Mouse (Mus musculus): ENCODE data around the gene Nop58. TPM values are rescaled to one million over a fixed set of nuclear protein-coding genes. Genes with fewer than 3 reads are reported as not detected.
A peak's percentile ranks its signal among the peaks of the same experiment; 100 is the strongest.
"Not testable (repeated sequence)": the region's sequence is repeated elsewhere in the genome, so short reads cannot be mapped to it uniquely, and the experiment has no call there.

Nop58 gene
- total RNA-seq, 2 experiments from 2014 or later: 65.7 to 69.7 TPM

GRCm38 (mm10) chr1:59734076-59734475 is 49.3 kb downstream of the Nop58 start:
- H3K4me3 ChIP-seq: no peak overlapping the region
- no peak for TF ChIP-seq CTCF (conservative IDR thresholded peaks at IDR 0.05)
- no peak overlapping the region for H3K27ac ChIP-seq
- peak in 1 of 2 experiments; percentile 5 for DNase-seq (ENCODE audit: low spot score in 2 of 2)

GRCm38 (mm10) chr1:59738768-59739414 is 54.1 kb downstream of the Nop58 start:
- H3K4me3 ChIP-seq: no peak overlapping the region
- no peak overlapping the region for H3K27ac ChIP-seq
- DNase-seq (ENCODE audit: low spot score in 2 of 2): no peak
- no peak for TF ChIP-seq CTCF (conservative IDR thresholded peaks at IDR 0.05)

DNA sequence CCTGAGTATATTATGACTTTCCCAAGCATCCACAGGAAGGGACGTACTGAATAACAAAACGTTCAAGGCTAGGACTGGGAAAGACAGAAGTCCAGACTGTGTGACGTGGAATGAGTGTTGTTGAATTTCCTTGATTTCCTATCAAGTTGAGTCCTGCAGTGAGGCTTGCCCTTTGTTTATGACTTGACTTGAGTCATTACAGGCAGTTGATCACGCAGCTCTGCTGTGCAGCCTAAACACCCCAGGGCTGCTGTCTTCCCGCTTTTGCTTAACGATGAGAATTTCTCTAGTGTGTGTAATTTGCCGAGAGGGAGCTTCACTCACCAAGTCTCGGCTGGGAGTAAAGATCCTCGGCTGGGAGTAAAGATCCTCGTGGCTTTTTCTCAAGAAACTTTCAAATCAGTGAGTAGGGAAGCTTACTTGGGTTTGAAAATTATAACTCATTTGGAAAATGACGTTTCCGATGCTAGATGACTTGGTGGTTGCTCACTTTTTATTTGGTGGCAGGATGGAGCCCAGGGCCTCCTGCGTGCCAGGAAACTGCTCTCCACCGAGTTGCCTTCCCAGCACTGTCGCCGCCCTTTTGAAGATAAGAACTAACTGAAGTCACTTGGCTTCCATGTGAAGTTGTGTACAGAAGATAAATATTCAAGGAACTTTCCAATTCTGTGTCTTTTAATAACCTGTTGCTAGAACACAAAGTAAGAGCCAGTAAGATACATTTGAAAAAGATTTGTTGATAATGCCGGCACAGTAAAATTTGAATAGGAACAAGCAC is 55.0 kb downstream of the Nop58 start:
- DNase-seq (ENCODE audit: low spot score in 2 of 2): no peak

DNA sequence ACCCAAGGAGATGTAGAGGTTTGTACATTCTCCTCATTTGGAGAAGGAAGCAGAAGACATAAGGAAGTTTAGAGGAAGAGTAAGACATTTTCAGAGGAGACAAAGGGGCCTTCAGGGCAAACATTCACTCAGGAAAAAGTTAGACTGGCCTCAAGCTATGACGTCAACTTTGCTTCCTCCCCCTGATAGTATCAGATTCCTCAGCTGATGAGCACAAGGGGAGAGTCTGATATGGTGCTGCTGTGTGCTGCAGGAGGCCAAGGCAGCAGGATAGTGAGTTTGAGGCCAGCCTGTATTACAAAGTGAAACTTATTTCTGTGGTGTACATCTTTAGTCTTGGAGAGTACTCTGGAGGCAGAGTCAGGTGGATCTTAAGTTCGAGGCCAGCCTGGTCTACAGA is 64.3 kb downstream of the Nop58 start:
- no peak for TF ChIP-seq CTCF (conservative IDR thresholded peaks at IDR 0.05)
- no peak for DNase-seq (ENCODE audit: low spot score in 2 of 2)
- Histone ChIP-seq H3K4me3 (no peak overlapping the region), H3K27ac (no peak overlapping the region)

More for the DNA sequence above, 55.0 kb downstream of the Nop58 start:
- no peak overlapping the region for H3K27ac ChIP-seq
- no peak overlapping the region for H3K4me3 ChIP-seq
- no peak for TF ChIP-seq CTCF (conservative IDR thresholded peaks at IDR 0.05)

DNA sequence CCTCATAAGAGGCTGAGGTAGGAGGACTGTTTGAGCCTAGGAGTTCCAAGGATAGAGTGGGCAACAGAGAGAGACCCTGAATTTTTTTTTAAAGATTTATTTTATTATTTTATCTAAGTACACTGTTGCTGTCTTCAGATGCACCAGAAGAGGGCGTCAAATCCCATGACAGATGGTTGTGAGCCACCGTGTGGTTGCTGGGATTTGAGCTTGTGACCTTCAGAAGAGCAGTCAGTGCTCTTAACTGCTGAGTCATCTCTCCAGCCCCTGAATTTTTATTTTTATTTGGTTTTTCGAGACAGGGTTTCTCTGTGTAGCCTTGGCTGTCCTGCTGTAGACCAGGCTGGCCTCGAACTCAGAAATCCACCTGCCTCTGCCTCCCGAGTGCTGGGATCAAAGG is 65.0 kb downstream of the Nop58 start:
- H3K4me3 ChIP-seq; DNase-seq (ENCODE audit: low spot score in 2 of 2); H3K27ac ChIP-seq: not testable (repeated sequence)
- TF ChIP-seq CTCF (conservative IDR thresholded peaks at IDR 0.05): peak; percentile 37

- Histone ChIP-seq H3K27ac (no peak overlapping the region), H3K4me3 (no peak overlapping the region)
- no peak for DNase-seq (ENCODE audit: low spot score in 2 of 2)
Observed at GRCm38 (mm10) chr1:59755298-59755697, 70.5 kb downstream of the Nop58 start.

GRCm38 (mm10) chr1:59758325-59758724 is 73.6 kb downstream of the Nop58 start:
- H3K4me3 ChIP-seq: no peak overlapping the region
- no peak for TF ChIP-seq CTCF (conservative IDR thresholded peaks at IDR 0.05)
- DNase-seq (ENCODE audit: low spot score in 2 of 2): no peak
- no peak overlapping the region for H3K27ac ChIP-seq

More at GRCm38 (mm10) chr1:59755298-59755697, 70.5 kb downstream of the Nop58 start:
- TF ChIP-seq CTCF (conservative IDR thresholded peaks at IDR 0.05): no peak

- Histone ChIP-seq H3K27ac (peak overlapping the region; percentile 97), H3K4me3 (peak overlapping the region; percentile 94)
- DNase-seq (ENCODE audit: low spot score in 2 of 2): peak in 1 of 2 experiments; percentile 13
- no peak for TF ChIP-seq CTCF (conservative IDR thresholded peaks at IDR 0.05)
Observed at GRCm38 (mm10) chr1:59762208-59762607, 77.4 kb downstream of the Nop58 start.

GRCm38 (mm10) chr1:59762651-59763163 is 77.9 kb downstream of the Nop58 start:
- peak; percentile 47 to 60 for DNase-seq (ENCODE audit: low spot score in 2 of 2)
- Histone ChIP-seq H3K27ac (peak overlapping the region; percentile 97), H3K4me3 (peak overlapping the region; percentile 94)
- no peak for TF ChIP-seq CTCF (conservative IDR thresholded peaks at IDR 0.05)

DNA sequence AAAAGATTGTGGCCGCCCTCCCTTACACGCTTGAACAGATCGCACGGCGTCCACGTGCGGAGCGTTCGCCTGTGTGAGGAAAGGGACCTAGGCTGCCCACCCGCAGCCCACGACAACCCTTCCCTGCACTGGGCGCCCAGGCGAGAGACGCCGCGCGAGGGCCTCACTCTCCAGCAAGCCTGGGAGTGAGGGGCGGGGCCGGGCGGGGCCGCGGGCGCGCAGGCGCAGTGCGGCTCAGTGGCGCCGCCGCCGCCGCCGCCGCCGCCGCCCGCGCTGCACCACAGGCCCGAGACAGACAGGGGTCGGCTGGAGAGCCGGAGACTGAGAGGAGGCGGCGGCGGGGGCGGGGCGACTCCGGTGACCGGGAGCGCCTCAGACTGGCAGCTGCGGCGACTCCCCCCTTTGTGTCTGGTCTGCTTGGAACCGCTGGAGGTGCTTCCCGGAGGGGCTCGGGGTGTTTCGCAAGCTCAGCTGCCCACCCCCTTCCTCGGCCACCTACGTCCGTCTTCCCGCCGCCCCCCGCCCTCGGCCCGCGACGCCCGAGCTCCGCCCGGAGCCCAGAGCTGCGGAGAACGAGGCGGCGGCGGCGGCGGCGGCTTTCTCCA is 78.5 kb downstream of the Nop58 start, which contains the start of gene Bmpr2:
Bmpr2 (plus strand) TSS at position 237 of the 605 bp plus-strand sequence.
- peak; percentile 80 to 86 for DNase-seq (ENCODE audit: low spot score in 2 of 2)
- peak; percentile 60 for TF ChIP-seq CTCF (conservative IDR thresholded peaks at IDR 0.05)
- H3K4me3 ChIP-seq: peak within 1 kb of the TSS; percentile 94
- H3K27ac ChIP-seq: peak within 1 kb of the TSS; percentile 97

- peak in 1 of 2 experiments; percentile 38 for DNase-seq (ENCODE audit: low spot score in 2 of 2)
- TF ChIP-seq CTCF (conservative IDR thresholded peaks at IDR 0.05): no peak
- peak overlapping the region; percentile 97 for H3K27ac ChIP-seq
- peak overlapping the region; percentile 94 for H3K4me3 ChIP-seq
Observed at GRCm38 (mm10) chr1:59763781-59764251, 79.0 kb downstream of the Nop58 start.

GRCm38 (mm10) chr1:59764407-59764971 is 79.7 kb downstream of the Nop58 start:
- DNase-seq (ENCODE audit: low spot score in 2 of 2): peak; percentile 13 to 27
- H3K27ac ChIP-seq: peak overlapping the region; percentile 97
- no peak for TF ChIP-seq CTCF (conservative IDR thresholded peaks at IDR 0.05)
- peak overlapping the region; percentile 94 for H3K4me3 ChIP-seq

Measured in layer of hippocampus, adult 2 months (tissue).